Mouse (Mus musculus) thymus, adult 18-20 months (tissue): ENCODE measurements around the gene Rnls.

Source experiments
- DNase-seq, 2 experiments: peaks; one replicate each; pipeline ENCODE4 v3.0.0; 2022; ENCODE audit warnings: mixed read lengths in 2 of 2

Gene Rnls

GRCm38 (mm10) chr19:33178866-33179265, 213.2 kb downstream of the Rnls start:
- no peak for DNase-seq

GRCm38 (mm10) chr19:33178367-33178766, 213.7 kb downstream of the Rnls start:
- DNase-seq: no peak

DNA sequence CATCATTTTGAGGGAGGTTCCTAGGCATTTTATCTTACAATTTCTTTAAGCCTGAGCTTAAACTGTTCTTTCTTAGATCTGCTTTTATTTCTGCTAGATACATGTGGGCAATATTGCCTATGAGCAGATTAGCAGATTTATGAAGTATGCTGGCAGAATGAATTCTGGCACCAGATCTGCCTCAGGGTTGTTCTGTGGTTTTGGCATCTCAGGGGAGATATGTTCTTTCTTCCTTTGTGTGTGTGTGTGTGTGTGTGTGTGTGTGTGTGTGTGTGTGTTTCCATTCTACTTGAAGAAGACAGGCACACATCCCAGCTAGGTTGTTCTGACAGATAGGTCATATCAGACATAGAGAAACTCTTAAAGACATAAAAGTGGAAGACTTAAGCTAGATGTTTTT, 218.1 kb downstream of the Rnls start:
- no peak for DNase-seq

GRCm38 (mm10) chr19:33169881-33170280, 222.2 kb downstream of the Rnls start:
- DNase-seq: no peak

DNA sequence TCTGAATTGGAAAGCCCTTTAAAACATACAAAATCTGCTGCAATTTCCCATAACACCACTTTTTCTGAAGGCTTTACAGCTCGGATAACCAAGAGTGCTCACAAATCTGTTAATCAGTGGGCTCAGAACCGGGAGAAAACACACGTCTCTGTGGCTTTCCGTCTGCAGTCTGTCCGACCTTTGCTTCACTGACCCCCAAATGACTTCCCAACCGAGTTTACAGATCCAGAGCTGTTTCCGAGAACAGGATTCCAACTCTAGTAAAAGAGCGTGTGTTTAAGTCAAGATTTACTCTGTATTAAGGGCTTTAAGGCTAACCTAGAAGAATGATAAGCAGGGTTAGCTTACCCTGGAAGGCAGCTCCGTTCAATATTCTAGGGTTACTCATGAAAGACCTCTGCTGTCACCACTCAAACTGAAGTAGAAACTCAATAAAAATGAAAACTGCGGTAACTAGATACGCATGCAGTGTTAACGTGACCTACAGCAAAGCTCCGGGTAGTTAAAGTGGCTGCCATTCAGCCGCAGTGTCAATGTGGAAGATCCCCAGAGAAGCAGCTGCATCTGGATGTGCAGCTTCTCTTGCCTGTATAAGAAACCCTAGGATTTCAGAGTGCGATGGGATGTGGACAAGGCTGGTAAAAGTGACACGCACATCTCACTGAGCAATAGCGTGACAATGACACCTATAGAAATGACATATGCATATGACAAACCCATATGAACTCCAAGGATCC, 224.4 kb downstream of the Rnls start:
- DNase-seq: no peak

DNA sequence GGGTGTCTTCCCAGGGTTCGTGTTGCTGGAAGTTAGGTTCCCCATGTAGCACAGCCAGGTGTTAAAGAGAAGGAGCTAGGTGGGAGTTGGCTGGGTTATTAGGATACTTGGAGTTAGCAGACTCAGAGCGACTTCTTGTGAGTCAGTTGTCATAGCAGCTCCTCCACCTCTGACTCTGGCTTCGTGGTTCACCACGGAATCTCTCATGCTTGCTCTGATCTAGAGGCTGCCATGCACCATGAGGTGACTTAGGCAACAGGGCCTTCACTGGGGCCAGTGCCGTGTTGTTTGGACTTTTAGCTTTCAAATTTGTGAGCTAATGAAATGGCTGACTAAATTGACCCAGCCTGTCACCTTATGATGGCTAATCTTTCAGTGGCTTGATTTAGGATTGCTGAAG, 227.3 kb downstream of the Rnls start:
- DNase-seq: no peak

DNA sequence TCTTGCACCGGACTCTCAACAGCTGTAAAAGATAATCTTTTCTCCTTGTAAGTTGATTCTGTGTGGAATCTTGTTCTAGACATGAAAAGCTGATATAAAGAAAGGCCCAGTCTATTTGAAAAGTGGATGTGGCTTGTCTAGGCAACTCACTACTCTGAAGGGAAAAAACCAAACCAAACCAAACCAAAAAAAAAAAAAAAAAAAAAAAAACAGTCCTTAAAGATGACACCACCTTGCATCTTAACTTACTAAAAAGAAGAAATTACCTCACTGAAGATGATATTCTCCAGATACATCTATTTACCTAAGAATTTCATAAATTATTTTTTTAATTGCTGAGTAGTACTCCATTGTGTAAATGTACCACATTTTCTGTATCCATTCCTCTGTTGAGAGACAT, 230.2 kb downstream of the Rnls start:
- DNase-seq: no peak

GRCm38 (mm10) chr19:33159897-33160296, 232.2 kb downstream of the Rnls start:
- DNase-seq: no peak

DNA sequence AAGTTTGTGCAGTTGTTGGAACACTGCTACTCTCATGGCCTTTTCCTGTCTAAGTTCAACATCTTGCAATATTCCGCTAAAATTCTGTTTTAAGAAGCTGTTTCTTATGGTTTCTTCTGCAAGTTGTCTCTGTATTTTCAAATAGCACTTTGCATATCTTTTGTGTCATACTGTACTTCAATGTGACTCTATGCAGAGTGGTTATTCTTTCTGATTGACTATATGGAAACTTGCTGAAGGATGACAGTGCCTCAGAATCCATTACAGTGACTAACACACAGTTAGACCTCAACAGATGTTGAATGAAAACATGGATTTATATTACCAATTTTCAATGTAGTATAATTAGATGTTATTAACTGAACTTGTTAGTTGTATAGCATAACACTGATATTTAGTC, 232.9 kb downstream of the Rnls start:
- no peak for DNase-seq

DNA sequence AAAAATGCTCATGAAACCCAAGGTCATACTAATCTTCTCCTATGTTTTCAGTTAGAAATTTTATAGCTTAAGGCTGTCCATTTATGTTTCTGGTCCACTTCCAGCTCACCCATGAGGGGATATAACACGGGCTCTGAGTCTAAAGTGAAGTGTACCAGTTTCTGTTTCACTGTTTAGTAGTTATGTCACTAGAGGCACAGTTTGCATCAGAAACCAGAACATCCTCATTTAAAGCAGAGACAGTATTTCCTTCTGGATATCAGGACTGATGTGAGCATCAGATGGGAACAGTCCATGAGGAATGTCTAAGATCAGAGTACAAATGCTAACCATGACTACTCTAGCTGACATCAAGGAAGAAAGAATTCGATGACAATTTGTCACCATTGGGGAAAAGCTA, 233.9 kb downstream of the Rnls start:
- DNase-seq: no peak

GRCm38 (mm10) chr19:33148411-33148810, 243.7 kb downstream of the Rnls start:
- DNase-seq: no peak

DNA sequence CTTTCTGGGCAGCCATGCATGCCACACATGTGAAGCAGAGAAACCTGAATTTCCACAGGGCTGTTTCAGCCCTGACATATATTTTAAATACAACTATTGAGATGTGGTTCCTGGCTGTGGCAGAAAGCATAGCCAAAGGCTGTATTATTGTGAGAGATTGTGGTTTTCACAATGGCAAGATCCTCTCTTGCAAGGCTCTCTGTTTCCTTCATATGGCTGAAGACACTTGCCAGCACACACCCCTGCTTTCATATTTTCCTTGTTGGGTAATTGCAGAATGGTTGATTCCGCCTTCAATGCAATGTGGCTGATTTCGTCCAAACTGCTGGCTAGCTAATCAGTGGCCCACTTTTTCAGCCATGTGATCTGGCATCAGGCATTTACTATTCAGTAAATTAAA, 248.9 kb downstream of the Rnls start:
- no peak for DNase-seq

- DNase-seq: no peak
Observed at GRCm38 (mm10) chr19:33137316-33137715, 254.8 kb downstream of the Rnls start.

DNA sequence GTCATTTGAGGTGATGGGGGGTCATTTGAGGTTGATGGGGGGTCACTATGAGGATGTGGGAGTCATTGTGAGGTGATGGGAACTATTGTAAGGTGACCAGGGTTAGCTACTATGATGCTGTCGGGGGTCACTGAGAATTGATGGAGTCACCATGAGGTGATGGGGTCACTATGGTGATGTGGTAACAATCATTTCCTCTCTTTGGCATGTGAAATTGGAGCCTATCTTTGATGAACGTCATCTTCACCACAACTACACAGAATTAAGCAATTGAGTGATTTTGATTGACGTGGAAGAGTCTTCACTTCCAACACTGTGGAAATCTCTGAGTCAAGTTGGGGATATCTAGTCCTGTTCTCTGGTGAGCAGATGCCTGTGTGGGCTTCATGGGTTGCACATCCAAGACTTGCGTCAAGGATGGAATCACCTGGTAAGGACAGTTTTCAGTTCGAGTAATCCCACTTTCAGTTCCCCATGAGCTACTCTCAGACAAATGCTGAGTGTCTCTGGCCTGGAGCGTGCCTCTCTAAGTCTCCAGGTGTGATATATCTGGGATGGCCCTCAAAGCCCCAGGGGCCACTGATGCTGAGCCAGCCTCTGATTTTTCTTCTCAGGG, 269.4 kb downstream of the Rnls start:
- no peak for DNase-seq

DNA sequence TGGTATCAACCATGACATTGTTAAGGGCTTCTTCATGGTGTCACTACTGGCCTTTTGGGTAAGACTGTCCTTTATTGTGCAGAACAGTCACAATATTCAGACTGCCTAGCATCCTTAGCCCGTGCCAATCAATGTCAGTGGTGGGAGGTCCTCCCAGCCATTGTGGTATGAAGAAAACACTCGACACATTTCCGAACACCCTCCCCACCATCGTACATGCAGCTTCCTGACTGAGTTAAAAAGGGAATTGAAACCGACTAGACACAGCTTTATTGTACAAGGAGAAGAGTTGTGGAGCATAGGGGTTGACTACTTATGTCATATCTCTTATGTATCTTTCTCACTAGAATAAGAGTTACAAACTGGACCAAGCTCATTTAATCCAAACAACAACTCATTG, 272.1 kb downstream of the Rnls start:
- DNase-seq: no peak

DNA sequence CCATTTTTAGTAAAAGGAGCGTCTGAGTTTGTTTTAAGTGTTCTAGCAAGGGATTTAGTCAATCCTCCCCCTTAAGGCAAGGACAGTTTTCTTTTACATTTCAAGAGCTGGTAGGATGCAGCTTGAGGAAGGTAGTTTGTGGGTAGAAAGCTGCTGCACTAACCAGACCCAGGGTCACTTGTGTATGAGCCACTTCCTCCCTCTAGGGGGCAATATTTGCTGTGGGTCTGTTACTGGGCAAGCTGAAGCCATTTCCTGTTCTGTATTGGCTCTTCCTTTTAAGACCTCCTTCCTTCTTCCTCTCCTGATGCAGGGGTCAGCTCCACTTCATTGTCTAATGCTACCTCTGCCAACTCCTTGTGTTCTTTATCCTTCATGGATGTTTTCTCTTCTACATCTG, 273.2 kb downstream of the Rnls start:
- DNase-seq: peak in 1 of 2 experiments; percentile 51

GRCm38 (mm10) chr19:33114631-33115295, 277.3 kb downstream of the Rnls start:
- no peak for DNase-seq

GRCm38 (mm10) chr19:33113746-33114145, 278.3 kb downstream of the Rnls start:
- DNase-seq: no peak

GRCm38 (mm10) chr19:33110404-33110803, 281.7 kb downstream of the Rnls start:
- no peak for DNase-seq

DNA sequence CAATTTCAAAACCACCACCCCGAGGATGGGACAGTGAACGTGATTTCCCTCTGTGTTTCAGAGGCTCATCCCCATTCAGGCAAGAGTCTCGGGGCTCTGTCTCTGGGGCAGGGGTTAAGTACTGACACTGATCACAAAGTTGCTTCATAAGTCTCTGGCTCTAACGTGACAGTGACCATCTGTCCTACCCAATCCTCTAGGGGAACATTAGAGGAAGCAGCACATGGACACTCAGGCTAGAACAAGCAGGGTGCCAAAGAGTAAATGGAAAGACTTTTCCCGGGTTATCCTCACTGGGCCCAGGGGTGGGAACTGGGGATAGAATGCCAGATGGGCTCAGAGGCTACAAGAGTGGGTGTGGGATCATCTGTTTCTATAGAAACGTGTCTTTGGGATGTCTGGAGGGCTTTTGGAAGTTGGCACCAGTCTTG, 282.1 kb downstream of the Rnls start:
- no peak for DNase-seq

- no peak for DNase-seq
Observed at GRCm38 (mm10) chr19:33109141-33109540, 283.0 kb downstream of the Rnls start.

- no peak for DNase-seq
Observed at GRCm38 (mm10) chr19:33103851-33104250, 288.2 kb downstream of the Rnls start.

DNA sequence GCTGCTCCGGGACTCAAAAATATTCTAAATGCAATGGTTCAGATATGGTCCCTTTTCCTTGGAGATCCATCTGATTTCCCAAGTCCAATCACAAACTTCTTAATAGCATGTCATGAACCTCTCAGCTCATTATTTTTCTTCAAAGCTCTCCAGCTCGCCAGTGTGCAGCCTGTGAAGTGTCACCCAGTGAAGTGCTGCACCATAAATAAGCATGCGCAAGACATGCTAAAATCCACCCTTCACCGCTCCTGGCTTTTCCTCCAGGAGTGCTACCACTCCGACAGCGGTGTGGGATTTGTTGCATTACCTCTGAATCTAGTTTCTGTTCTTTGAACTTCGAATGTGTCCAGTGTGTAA, 289.3 kb downstream of the Rnls start:
- no peak for DNase-seq
